Mouse (Mus musculus): Measurements from ENCODE around the gene Hhipl1.

Hhipl1 gene

GRCm38 (mm10) chr12:108310041-108310440, 4.0 kb downstream of the Hhipl1 start:
- ATAC-seq (ENCODE audit: insufficient number of reproducible peaks, low FRiP score, low TSS enrichment): no peak

GRCm38 (mm10) chr12:108310456-108311027, 4.5 kb downstream of the Hhipl1 start:
- no peak for ATAC-seq (ENCODE audit: insufficient number of reproducible peaks, low FRiP score, low TSS enrichment)

- no peak for ATAC-seq (ENCODE audit: insufficient number of reproducible peaks, low FRiP score, low TSS enrichment)
Observed at GRCm38 (mm10) chr12:108311741-108312290, 5.7 kb downstream of the Hhipl1 start.

GRCm38 (mm10) chr12:108312432-108312851, 6.4 kb downstream of the Hhipl1 start:
- no peak for ATAC-seq (ENCODE audit: insufficient number of reproducible peaks, low FRiP score, low TSS enrichment)

GRCm38 (mm10) chr12:108313244-108313772, 7.2 kb downstream of the Hhipl1 start:
- ATAC-seq (ENCODE audit: insufficient number of reproducible peaks, low FRiP score, low TSS enrichment): no peak

GRCm38 (mm10) chr12:108315818-108316217, 9.7 kb downstream of the Hhipl1 start:
- no peak for ATAC-seq (ENCODE audit: insufficient number of reproducible peaks, low FRiP score, low TSS enrichment)

GRCm38 (mm10) chr12:108316655-108317054, 10.6 kb downstream of the Hhipl1 start:
- no peak for ATAC-seq (ENCODE audit: insufficient number of reproducible peaks, low FRiP score, low TSS enrichment)

- ATAC-seq (ENCODE audit: insufficient number of reproducible peaks, low FRiP score, low TSS enrichment): no peak
Observed at GRCm38 (mm10) chr12:108317201-108317738, 11.2 kb downstream of the Hhipl1 start.

GRCm38 (mm10) chr12:108317826-108318430, 11.9 kb downstream of the Hhipl1 start:
- ATAC-seq (ENCODE audit: insufficient number of reproducible peaks, low FRiP score, low TSS enrichment): no peak

- ATAC-seq (ENCODE audit: insufficient number of reproducible peaks, low FRiP score, low TSS enrichment): no peak
Observed at GRCm38 (mm10) chr12:108318499-108318898, 12.4 kb downstream of the Hhipl1 start.

GRCm38 (mm10) chr12:108320096-108320495, 14.0 kb downstream of the Hhipl1 start:
- ATAC-seq (ENCODE audit: insufficient number of reproducible peaks, low FRiP score, low TSS enrichment): no peak

GRCm38 (mm10) chr12:108326401-108326800, 20.3 kb downstream of the Hhipl1 start:
- ATAC-seq (ENCODE audit: insufficient number of reproducible peaks, low FRiP score, low TSS enrichment): no peak

GRCm38 (mm10) chr12:108327889-108328491, 21.9 kb downstream of the Hhipl1 start:
- peak; percentile 29; the same call in 1 of the 2 replicates for ATAC-seq (ENCODE audit: insufficient number of reproducible peaks, low FRiP score, low TSS enrichment)

- ATAC-seq (ENCODE audit: insufficient number of reproducible peaks, low FRiP score, low TSS enrichment): peak; percentile 53
Observed at GRCm38 (mm10) chr12:108333056-108333455, 27.0 kb downstream of the Hhipl1 start.

GRCm38 (mm10) chr12:108333481-108333882, 27.4 kb downstream of the Hhipl1 start:
- ATAC-seq (ENCODE audit: insufficient number of reproducible peaks, low FRiP score, low TSS enrichment): peak; percentile 16

GRCm38 (mm10) chr12:108333895-108334445, 27.9 kb downstream of the Hhipl1 start, which contains the start of gene Cyp46a1:
Cyp46a1 (plus strand) TSS chr12:108334381.
- ATAC-seq (ENCODE audit: insufficient number of reproducible peaks, low FRiP score, low TSS enrichment): peak; percentile 76

GRCm38 (mm10) chr12:108334529-108334928, 28.5 kb downstream of the Hhipl1 start:
- ATAC-seq (ENCODE audit: insufficient number of reproducible peaks, low FRiP score, low TSS enrichment): no peak

- ATAC-seq (ENCODE audit: insufficient number of reproducible peaks, low FRiP score, low TSS enrichment): no peak
Observed at GRCm38 (mm10) chr12:108338572-108339190, 32.6 kb downstream of the Hhipl1 start.

GRCm38 (mm10) chr12:108348151-108348550, 42.1 kb downstream of the Hhipl1 start:
- ATAC-seq (ENCODE audit: insufficient number of reproducible peaks, low FRiP score, low TSS enrichment): no peak

GRCm38 (mm10) chr12:108349026-108349425, 43.0 kb downstream of the Hhipl1 start:
- no peak for ATAC-seq (ENCODE audit: insufficient number of reproducible peaks, low FRiP score, low TSS enrichment)

Data from cerebellum, adult (tissue).